Mouse (Mus musculus) retina, postnatal 7 days (tissue): ENCODE measurements around the gene Qsox2.

ENCODE experiments used
- DNase-seq: peaks from one replicate; pipeline ENCODE4 v3.0.0-alpha.2; 2012; ENCODE audit warnings: low read depth, low spot score

Qsox2 gene

DNA sequence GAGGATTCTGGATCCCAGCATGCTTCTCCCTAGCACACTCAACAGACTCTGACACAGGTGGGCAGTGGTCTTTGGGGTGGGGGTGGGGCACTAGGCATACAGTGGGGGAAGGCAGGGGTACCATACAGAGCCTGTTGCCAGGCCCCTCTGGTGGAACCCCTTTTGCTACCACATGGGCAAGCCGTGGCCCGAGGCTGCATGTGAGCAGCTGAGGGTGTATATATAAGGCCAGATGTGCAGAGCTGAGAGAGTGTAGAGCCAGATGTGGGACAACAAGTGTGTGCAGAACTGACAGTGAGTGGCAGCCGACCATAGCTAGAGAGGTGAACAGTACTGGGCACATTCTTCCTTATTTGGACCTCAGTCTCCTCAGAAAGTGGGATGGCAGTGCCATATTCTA lies 70.4 kb downstream of the Qsox2 start:
- no peak for DNase-seq
